Mouse (Mus musculus) T-cell, adult 66 days (primary cell): Measurements from ENCODE around the gene Vmn1r173. TPM values are rescaled to one million over a fixed set of nuclear protein-coding genes. Genes with fewer than 3 reads are reported as not detected.

ENCODE experiments used
- total RNA-seq, 2 experiments: library from RNA; stranded (reverse); gene quantifications; 3 replicates in 1 of 2; 4 replicates in 1 of 2; pipeline ENCODE4 v1.2.4; 2023

Gene Vmn1r173
- not detected for total RNA-seq

DNA sequence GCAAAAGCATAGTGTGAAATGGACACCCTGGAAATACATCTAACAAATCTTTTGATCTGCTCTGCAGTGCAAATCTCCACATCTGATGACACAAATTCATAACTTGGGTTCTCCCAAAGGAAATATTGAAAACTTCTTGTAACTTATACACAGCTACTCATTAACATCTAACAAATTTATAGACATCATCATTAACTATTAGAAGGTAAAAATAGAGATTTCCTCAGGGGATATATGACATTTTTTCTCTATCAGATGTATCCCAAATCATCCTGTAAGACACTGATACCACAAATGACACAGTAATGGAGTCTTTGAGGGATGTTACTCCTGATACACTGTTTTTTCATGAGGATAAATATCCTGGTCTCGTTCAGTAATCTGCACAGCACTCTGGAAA lies at the start of gene Vmn1r173:
Gene Vmn1r173, plus strand, starts transcription at position 301 of the 400 bp plus-strand sequence.

DNA sequence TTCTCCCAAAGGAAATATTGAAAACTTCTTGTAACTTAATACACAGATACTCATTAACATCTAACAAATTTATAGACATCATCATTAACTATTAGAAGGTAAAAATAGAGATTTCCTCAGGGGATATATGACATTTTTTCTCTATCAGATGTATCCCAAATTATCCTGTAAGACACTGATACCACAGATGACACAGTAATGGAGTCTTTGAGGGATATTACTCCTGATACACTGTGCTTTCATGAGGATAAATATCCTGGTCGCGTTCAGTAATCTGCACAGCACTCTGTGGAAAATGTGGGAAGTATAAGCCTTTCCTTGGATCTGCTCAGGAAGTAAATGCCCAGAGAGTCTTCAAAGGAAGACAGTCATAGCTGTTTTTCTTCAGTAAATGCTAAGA lies 42.5 kb upstream of the Vmn1r173 start, which contains the start of gene Vmn1r172:
Gene Vmn1r172, plus strand, starts transcription at position 301 of the 400 bp plus-strand sequence.

DNA sequence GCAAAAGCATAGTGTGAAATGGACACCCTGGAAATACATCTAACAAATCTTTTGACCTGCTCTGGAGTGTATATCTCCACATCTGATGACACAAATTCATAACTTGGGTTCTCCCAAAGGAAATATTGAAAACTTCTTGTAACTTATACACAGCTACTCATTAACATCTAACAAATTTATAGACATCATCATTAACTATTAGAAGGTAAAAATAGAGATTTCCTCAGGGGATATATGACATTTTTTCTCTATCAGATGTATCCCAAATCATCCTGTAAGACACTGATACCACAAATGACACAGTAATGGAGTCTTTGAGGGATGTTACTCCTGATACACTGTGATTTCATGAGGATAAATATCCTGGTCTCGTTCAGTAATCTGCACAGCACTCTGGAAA lies 51.5 kb downstream of the Vmn1r173 start, which contains the start of gene Vmn1r174:
Gene Vmn1r174, plus strand, starts transcription at position 301 of the 400 bp plus-strand sequence.

Other genes with a start within 250 kb of the Vmn1r173 start
- gene Vmn1r167, start 193.5 kb upstream of the Vmn1r173 start, total RNA-seq, result not detected
- gene Vmn1r168, start 161.0 kb upstream of the Vmn1r173 start, total RNA-seq, result not detected
- gene Vmn1r169, start 125.2 kb upstream of the Vmn1r173 start, total RNA-seq, result not detected
- gene Vmn1r170, start 94.5 kb upstream of the Vmn1r173 start, total RNA-seq, result not detected
- gene Vmn1r171, start 70.0 kb upstream of the Vmn1r173 start, total RNA-seq, result not detected
- not detected for gene Vmn1r172, start 42.4 kb upstream of the Vmn1r173 start, total RNA-seq
- gene Vmn1r174, start 51.6 kb downstream of the Vmn1r173 start, total RNA-seq, result not detected
- not detected for gene Vmn1r175, start 109.9 kb downstream of the Vmn1r173 start, total RNA-seq
- gene Vmn1r176, start 136.7 kb downstream of the Vmn1r173 start, total RNA-seq, result not detected
- not detected for gene Vmn1r177, start 165.7 kb downstream of the Vmn1r173 start, total RNA-seq
- not detected for gene Vmn1r178, start 191.3 kb downstream of the Vmn1r173 start, total RNA-seq
- not detected for gene Vmn1r179, start 226.3 kb downstream of the Vmn1r173 start, total RNA-seq
- not detected for gene Vmn1r180, start 249.9 kb downstream of the Vmn1r173 start, total RNA-seq